Mouse (Mus musculus) CH12.LX (cell line): ENCODE results near the gene Lamp1.

Experiments used
- CTCF ChIP-seq, 2 experiments: IDR thresholded peaks in 1 of 2; conservative IDR thresholded peaks in 1 of 2; 2 replicates each; pipeline ENCODE4 v1.5.1; 2011 to 2012; ENCODE audit warnings: low read depth in 2 of 2, low read length in 2 of 2, improper control_type of control experiment in 1 of 2, inconsistent platforms in 1 of 2, mild to moderate bottlenecking in 1 of 2, moderate library complexity in 1 of 2
- E2F4 ChIP-seq: IDR thresholded peaks from 2 replicates; pipeline ENCODE4 v1.6.1; 2011; ENCODE audit warnings: low read depth, low read length, improper control_type of control experiment; ENCODE audit not compliant: insufficient replicate concordance
- EP300 ChIP-seq: IDR thresholded peaks from 2 replicates; pipeline ENCODE4 v1.6.1; 2011; ENCODE audit warnings: low read length, improper control_type of control experiment
- MAX ChIP-seq: IDR thresholded peaks from 2 replicates; pipeline ENCODE4 v1.6.1; 2011; ENCODE audit warnings: low read length, improper control_type of control experiment
- MYC ChIP-seq: IDR thresholded peaks from 2 replicates; pipeline ENCODE4 v1.6.1; 2011; ENCODE audit warnings: low read depth, mild to moderate bottlenecking, improper control_type of control experiment, low read length
- PAX5 ChIP-seq: IDR thresholded peaks from 2 replicates; pipeline ENCODE4 v1.6.1; 2012; ENCODE audit warnings: low read length, inconsistent platforms, mixed read lengths
- POLR2A ChIP-seq: IDR thresholded peaks from 2 replicates; pipeline ENCODE4 v1.6.1; 2011; ENCODE audit warnings: low read depth, mild to moderate bottlenecking, improper control_type of control experiment, low read length
- POLR2AphosphoS2 ChIP-seq: IDR thresholded peaks from 2 replicates; pipeline ENCODE4 v1.6.1; 2011; ENCODE audit warnings: low read depth, low read length, improper control_type of control experiment
- USF1 ChIP-seq: IDR thresholded peaks from 2 replicates; pipeline ENCODE4 v1.6.1; 2014; ENCODE audit warnings: low read depth, mild to moderate bottlenecking, inconsistent platforms, low read length, improper control_type of control experiment
- ZC3H11A ChIP-seq: IDR thresholded peaks from 2 replicates; pipeline ENCODE4 v1.6.1; 2012; ENCODE audit warnings: low read depth, mild to moderate bottlenecking, inconsistent platforms, low read length, improper control_type of control experiment
- ZMIZ1 ChIP-seq: IDR thresholded peaks from 2 replicates; pipeline ENCODE4 v1.6.1; 2012; ENCODE audit warnings: low read depth, mild to moderate bottlenecking, inconsistent platforms, low read length, improper control_type of control experiment

DNA sequence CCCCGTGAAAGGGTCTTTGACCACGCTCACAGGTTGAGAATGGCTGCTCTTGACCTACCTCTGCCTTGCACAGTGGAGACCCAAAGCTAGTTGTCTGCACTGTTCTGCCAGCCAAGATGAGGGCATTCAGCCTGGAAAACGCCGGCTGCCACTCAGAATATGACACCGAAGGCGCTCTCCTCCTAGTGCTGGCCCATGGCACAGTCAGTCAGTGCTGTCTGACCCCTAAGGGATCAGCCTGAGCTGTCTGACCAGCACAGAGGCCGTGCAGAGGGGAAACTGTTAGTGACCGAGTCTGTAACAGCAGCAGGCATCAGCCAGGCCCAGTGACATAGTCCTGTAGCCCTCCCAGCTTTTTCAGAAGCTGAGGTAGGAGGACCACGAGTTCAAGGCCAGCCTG is 28.3 kb downstream of the Lamp1 start:
- no peak for TF ChIP-seq EP300
- no peak for TF ChIP-seq POLR2A
- TF ChIP-seq MYC, result no peak
- TF ChIP-seq MAX, result no peak
- TF ChIP-seq CTCF (conservative IDR thresholded peaks at IDR 0.05 in 1 of 2, IDR thresholded peaks at IDR 0.05 in 1 of 2; ENCODE audit: low read depth in 2 of 2, low read length in 2 of 2), result no peak
- TF ChIP-seq ZC3H11A, result no peak
- TF ChIP-seq USF1, result no peak
- TF ChIP-seq ZMIZ1, result no peak
- no peak for TF ChIP-seq PAX5
- TF ChIP-seq POLR2AphosphoS2, result no peak
- no peak for TF ChIP-seq E2F4
